Mouse (Mus musculus) layer of hippocampus, adult 6 months (tissue): Measurements from ENCODE around the gene Rhox3c. TPM values are rescaled to one million over a fixed set of nuclear protein-coding genes. Genes with fewer than 3 reads are reported as not detected.

Experiments
- long read RNA-seq, 2 experiments: library from polyadenylated mRNA; unstranded; transcript quantifications; one replicate each; pipeline ENCODE4 v2.0.0; 2019 to 2020
- polyA plus RNA-seq: library from polyadenylated mRNA; unstranded; fragments of <200 nt; fragmentation: Nextera tagmentation; gene quantifications from 2 replicates; pipeline ENCODE4 v1.2.3, GENCODE M21; 2021

The Rhox3c gene
- not detected in 2 replicates for polyA plus RNA-seq
- long read RNA-seq, experiment 1: 0 reads
- long read RNA-seq, experiment 2: 0 reads

DNA sequence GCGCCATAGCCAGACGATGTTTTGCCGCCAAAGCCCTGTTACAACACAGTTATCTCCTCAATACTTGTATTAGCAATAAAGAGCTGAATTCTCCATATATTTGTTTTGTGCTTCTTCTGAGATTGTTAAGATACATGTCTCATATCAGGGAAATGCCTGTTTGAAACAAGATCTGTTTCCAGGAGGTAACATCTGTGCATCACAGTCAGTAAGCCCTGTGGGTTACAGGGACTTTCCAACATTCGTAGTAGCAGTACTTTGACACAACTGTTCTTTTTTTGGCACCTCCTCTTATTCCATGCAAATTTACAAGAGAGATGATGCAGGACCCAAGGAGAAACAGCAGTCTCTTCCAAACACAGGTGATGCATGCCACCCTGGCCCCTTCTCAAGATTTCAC is at the start of gene Rhox3c:
Gene Rhox3c (plus strand): TSS at position 301 of the 400 bp plus-strand sequence.

DNA sequence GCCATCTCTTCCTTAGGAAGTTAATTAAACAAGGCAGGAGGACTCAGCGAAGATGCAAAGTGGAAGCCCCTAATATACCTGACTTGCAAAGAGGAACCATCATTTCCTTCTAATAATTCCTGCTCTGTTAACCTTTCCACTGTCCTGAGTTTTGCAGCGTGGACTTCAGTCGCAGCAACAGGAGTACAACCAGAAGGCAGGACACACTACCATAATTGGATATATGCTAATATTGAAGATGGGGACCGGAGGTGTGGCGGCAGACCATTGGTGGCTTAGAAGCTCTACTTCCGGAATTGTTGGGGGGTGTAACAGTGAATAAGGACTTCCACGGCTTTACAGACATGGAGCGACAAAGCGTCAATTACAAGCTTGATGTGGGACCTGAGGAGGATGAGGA is 46.6 kb upstream of the Rhox3c start, which contains the start of gene Rhox2b:
Gene Rhox2b (plus strand): TSS at position 301 of the 400 bp plus-strand sequence.

DNA sequence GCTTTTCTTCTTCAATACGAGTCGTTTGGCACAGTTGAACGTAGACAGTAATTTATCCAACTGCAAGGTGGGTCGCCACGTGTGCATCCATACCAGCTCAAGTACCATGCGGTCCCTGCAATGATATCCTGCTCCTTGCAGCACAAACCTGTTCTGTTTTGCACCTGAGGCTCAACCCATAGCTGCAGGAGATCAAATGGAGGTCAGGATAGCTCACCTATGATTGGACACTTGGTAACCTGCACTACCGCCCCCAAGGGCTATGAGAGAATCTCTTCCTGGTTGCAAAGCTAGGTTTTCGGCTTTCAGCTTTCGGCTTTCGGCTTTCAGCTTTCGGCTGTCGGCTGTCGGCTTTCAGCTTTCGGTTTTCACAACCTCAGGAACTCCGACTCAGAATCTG is 26.2 kb upstream of the Rhox3c start, which contains the start of gene Rhox4b:
Gene Rhox4b (plus strand): TSS at position 301 of the 400 bp plus-strand sequence.

DNA sequence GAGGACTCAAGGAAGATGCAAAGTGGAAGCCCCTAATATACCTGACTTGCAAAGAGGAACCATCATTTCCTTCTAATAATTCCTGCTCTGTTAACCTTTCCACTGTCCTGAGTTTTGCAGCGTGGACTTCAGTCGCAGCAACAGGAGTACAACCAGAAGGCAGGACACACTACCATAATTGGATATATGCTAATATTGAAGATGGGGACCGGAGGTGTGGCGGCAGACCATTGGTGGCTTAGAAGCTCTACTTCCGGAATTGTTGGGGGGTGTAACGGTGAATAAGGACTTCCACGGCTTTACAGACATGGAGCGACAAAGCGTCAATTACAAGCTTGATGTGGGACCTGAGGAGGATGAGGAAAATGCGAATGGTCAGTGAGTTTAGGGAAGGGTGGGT is 5.0 kb upstream of the Rhox3c start, which contains the start of gene Rhox2c:
Gene Rhox2c (plus strand): TSS at position 301 of the 400 bp plus-strand sequence.

DNA sequence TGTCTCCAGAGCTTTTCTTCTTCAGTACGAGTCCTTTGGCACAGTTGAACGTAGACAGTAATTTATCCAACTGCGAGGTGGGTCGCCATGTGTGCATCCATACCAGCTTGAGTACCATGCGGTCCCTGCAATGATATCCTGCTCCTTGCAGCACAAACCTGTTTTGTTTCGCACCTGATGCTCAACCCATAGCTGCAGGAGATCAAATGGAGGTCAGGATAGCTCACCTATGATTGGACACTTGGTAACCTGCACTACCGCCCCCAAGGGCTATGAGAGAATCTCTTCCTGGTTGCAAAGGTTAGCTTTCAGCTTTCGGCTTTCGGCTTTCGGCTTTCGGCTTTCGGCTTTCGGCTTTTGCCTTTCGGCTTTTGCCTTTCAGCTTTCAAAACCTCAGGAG is 21.7 kb downstream of the Rhox3c start, which contains the start of gene Rhox4c:
Gene Rhox4c (plus strand): TSS at position 301 of the 400 bp plus-strand sequence.

DNA sequence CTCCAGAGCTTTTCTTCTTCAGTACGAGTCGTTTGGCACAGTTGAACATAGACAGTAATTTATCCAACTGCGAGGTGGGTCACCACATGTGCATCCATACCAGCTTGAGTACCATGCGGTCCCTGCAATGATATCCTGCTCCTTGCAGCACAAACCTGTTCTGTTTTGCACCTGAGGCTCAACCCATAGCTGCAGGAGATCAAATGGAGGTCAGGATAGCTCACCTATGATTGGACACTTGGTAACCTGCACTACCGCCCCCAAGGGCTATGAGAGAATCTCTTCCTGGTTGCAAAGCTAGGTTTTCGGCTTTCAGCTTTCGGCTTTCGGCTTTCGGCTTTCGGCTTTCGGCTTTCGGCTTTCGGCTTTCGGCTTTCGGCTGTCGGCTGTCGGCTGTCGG is 55.7 kb downstream of the Rhox3c start, which contains the start of gene Rhox4d:
Gene Rhox4d (plus strand): TSS at position 301 of the 400 bp plus-strand sequence.

Other genes with a start within 250 kb of the Rhox3c start
- gene Gm9, start 247.5 kb upstream of the Rhox3c start, polyA plus RNA-seq: not detected in 2 replicates
- gene Rhox1, start 236.3 kb upstream of the Rhox3c start, polyA plus RNA-seq: not detected in 2 replicates
- not detected in 2 replicates for gene Rhox2a, start 213.6 kb upstream of the Rhox3c start, polyA plus RNA-seq
- gene Rhox3a, start 208.7 kb upstream of the Rhox3c start, polyA plus RNA-seq: not detected in 2 replicates
- gene Rhox4a, start 193.2 kb upstream of the Rhox3c start, polyA plus RNA-seq: not detected in 2 replicates
- not detected in 2 replicates for gene Rhox3a2, start 78.6 kb upstream of the Rhox3c start, polyA plus RNA-seq
- not detected in 2 replicates for gene Rhox4a2, start 67.7 kb upstream of the Rhox3c start, polyA plus RNA-seq
- gene Rhox2b, start 46.5 kb upstream of the Rhox3c start, polyA plus RNA-seq: not detected in 2 replicates
- gene Rhox4b, start 26.1 kb upstream of the Rhox3c start, polyA plus RNA-seq: not detected in 2 replicates
- not detected in 2 replicates for gene Rhox2c, start 4.9 kb upstream of the Rhox3c start, polyA plus RNA-seq
- gene Rhox4c, start 21.8 kb downstream of the Rhox3c start, polyA plus RNA-seq: not detected in 2 replicates
- gene Rhox2d, start 34.8 kb downstream of the Rhox3c start, polyA plus RNA-seq: not detected in 2 replicates
- not detected in 2 replicates for gene Rhox4d, start 55.8 kb downstream of the Rhox3c start, polyA plus RNA-seq
- not detected in 2 replicates for gene Rhox2e, start 71.9 kb downstream of the Rhox3c start, polyA plus RNA-seq
- gene Rhox3e, start 83.4 kb downstream of the Rhox3c start, polyA plus RNA-seq: not detected in 2 replicates
- not detected in 2 replicates for gene Rhox4e, start 98.8 kb downstream of the Rhox3c start, polyA plus RNA-seq
- not detected in 2 replicates for gene Rhox2f, start 112.8 kb downstream of the Rhox3c start, polyA plus RNA-seq
- gene Rhox3f, start 122.4 kb downstream of the Rhox3c start, polyA plus RNA-seq: not detected in 2 replicates
- gene Rhox4f, start 149.1 kb downstream of the Rhox3c start, polyA plus RNA-seq: not detected in 2 replicates
- not detected in 2 replicates for gene Rhox3g, start 170.0 kb downstream of the Rhox3c start, polyA plus RNA-seq
- gene Rhox2g, start 184.9 kb downstream of the Rhox3c start, polyA plus RNA-seq: not detected in 2 replicates
- not detected in 2 replicates for gene Rhox4g, start 192.7 kb downstream of the Rhox3c start, polyA plus RNA-seq
- not detected in 2 replicates for gene Rhox3h, start 210.2 kb downstream of the Rhox3c start, polyA plus RNA-seq
- gene Rhox2h, start 214.7 kb downstream of the Rhox3c start, polyA plus RNA-seq: not detected in 2 replicates